Mouse (Mus musculus): ENCODE measurements around the gene Nat8f4. TPM values are rescaled to one million over a fixed set of nuclear protein-coding genes. Genes with fewer than 3 reads are reported as not detected.
"Not testable (repeated sequence)": the region's sequence is repeated elsewhere in the genome, so short reads cannot be mapped to it uniquely, and the experiment has no call there.

Gene Nat8f4
- total RNA-seq, 2 experiments from 2014 or later, result 7.9 to 8.6 TPM

DNA sequence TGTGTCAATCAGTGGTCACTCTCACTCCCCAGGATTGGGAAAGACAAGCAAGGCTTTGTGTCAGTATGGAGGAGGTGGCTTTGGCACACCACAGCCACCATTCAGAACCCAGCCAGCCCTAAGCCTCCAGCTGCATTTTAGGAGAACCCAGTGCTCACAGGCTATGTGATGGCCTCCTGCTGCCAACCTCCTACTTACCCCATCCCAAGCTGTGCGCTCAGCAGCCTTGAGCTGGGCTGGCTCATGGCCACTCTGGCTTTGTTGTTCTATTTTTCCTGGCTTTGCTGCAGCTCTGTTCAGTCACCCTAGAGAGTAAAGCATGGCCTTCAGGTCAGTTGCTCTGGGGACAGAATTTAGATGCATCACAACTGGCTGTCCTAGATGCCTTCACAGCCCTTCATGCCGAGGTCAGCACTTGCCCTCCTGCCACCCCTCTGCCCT, 2.2 kb upstream of the Nat8f4 start:
- DNase-seq (ENCODE audit: extremely low spot score in 1 of 2, low spot score in 1 of 2), result peak in 1 of 2 experiments; percentile 25

DNA sequence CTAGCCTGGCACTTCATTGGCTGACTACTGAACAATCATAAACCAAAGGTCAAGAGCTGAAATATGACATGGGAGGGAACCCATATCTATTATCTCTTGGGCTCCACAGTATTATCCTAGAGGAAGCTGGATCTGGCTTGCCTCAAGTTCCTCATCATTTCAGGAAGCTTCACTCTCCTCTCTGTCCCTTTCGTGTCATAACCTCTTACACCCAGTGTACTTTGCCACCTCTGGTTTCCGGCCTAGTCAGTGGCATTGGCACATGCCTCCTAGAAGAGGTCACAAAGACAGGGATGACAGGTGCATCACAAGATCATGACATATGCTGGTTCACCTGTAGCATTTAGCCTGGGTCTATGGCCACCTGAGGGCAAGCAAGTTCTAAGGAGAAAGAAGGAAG, 2.4 kb downstream of the Nat8f4 start:
- no peak for DNase-seq (ENCODE audit: extremely low spot score in 1 of 2, low spot score in 1 of 2)

DNA sequence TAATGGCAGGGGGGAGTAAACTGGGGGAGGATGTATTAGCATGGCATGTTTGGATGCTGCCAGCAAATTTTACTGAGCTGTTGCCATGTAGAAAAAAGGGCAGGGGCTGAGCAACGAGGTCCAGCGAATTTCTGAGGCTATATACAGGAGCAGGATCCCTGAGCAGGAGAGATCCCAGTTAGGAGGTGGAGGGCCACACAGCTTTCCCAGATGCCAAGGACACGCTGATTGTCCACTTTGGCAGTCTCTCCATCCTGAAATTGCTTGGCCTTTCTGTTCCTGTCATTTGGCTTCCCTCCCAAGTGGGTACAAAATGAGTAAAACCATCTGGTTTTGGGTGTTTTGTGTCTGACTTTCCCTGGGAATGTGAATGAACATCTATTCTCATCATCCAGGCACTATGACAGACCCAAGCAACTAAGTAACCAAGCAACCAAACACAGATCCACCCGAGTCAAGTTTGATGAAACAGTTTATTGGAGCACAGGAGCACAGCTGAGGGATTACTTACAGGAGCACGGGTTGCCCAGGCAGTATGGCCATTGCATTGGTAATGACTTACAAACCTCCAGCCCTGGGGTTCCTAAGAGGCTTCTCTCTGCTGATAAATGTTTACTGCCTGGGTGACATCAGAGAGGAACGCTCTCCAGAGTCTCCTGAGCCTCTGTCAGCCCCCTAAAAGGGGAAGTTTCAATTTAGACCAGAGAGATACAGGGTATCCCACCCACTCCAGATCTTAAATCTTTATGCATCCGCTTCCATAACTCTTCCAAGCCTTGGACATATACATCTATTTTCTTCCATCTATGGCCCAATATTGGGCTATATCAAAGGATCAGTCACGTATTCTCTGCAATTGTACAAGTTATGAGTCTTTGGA, 5.8 kb downstream of the Nat8f4 start:
- DNase-seq (ENCODE audit: extremely low spot score in 1 of 2, low spot score in 1 of 2), result not testable (repeated sequence)

DNA sequence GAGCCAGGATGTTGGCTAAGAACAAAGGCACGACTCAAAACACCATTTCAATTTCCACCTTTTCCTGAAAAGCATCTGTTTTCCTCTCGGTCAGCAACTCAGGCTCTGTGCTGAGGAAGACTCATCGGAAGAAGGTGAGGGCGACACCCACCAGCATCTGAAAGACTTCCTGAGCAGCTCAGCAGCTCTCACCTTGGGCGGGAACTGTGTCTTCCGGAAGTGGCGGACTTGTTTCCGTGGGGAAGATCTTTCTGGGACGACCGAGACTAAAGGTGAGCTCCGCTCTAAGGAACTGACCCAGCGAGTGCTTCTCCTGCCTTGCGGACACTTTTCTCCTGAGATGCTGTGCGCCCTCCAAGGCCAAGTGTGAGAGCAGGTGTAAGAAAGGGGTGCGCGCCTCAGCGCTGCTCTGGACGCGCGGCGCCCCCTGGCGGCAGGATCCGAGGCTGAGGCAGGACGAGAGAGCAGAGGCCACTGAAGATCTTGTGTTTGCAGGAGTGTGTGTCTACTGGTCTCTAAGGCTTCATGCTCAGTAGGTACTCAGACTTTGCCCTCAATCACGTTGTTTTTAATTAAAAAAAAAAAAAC, 9.5 kb downstream of the Nat8f4 start:
- DNase-seq (ENCODE audit: extremely low spot score in 1 of 2, low spot score in 1 of 2), result peak in 1 of 2 experiments; percentile 31

DNA sequence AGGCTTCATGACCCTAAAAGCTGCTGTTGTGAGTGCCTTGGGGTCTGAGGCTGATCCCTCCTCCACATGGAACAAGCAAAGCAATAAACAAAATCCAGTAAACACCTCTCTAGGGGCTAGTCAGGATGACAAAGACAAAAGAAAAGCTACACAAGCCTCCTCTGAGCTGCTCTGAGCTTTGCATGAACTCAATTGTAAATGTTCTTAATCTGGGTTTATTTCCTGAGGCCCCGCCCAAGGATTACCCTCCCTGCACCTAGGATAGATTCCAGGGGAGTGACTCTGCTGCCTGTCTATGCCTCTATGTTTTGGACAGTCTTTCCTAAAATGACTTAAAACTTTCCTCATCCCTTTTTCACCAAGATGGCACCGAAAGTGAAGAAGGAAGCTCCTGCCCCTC, 15.7 kb downstream of the Nat8f4 start:
- no peak for DNase-seq (ENCODE audit: extremely low spot score in 1 of 2, low spot score in 1 of 2)

DNA sequence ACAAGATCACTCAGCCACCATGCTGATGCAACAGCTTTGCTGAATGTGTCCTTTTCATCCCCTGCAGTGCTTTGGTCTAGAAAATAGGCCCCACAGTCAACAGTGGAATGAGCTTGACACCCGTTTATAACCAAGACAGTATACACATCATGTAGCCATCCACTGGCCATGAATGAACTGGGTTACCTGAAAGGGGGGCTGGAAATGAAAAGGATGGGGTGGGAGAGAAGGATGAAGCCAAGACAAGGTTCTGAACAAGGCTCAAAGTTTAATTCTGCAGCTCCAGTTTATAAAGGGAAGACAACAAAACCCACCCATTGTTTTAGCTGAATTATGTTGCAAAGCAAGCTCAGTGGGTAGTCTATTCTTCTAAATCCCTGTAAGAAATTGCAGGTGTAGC, 20.4 kb downstream of the Nat8f4 start:
- DNase-seq (ENCODE audit: extremely low spot score in 1 of 2, low spot score in 1 of 2), result no peak

DNA sequence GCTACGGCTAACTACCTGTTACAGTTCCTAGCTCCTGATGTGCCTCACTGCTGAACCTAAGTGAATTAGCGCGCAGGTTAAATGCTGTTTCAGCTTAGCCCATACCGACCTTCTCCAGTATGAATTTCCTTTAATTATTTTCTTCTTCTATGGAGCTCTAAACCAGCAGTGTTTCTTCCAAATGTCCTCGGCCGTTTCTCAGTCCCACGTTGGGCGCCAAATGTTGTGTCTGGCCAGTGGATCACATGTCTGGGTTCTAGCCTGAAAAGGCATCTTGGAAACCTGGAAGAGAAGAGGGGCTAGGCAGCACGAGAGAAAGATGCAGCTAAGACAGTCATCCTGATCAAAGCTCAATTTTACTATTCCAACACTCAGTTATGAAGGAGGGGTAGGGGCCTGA, 21.4 kb downstream of the Nat8f4 start:
- not testable (repeated sequence) for DNase-seq (ENCODE audit: extremely low spot score in 1 of 2, low spot score in 1 of 2)

DNA sequence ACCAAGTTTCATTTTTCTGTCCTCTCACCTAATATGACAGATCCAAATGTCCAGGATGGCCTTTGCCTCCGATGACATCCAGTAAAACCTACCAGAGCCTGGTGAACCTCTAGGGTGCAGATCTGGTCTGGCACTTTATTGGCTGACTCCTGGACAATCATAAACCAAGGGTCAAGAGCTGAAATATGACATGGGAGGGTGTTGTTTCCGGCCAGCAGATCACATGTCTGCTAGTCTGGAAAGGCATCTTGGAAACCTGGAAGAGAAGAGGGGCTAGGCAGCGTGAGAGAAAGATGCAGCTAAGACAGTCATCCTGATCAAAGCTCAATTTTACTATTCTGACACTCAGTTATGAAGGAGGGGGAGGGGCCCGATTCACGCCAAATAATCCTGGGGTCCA, 35.7 kb downstream of the Nat8f4 start, which contains the start of gene Nat8f2:
Gene Nat8f2 (minus strand): TSS at position 153 of the 400 bp plus-strand sequence.
- DNase-seq (ENCODE audit: extremely low spot score in 1 of 2, low spot score in 1 of 2), result not testable (repeated sequence)

DNA sequence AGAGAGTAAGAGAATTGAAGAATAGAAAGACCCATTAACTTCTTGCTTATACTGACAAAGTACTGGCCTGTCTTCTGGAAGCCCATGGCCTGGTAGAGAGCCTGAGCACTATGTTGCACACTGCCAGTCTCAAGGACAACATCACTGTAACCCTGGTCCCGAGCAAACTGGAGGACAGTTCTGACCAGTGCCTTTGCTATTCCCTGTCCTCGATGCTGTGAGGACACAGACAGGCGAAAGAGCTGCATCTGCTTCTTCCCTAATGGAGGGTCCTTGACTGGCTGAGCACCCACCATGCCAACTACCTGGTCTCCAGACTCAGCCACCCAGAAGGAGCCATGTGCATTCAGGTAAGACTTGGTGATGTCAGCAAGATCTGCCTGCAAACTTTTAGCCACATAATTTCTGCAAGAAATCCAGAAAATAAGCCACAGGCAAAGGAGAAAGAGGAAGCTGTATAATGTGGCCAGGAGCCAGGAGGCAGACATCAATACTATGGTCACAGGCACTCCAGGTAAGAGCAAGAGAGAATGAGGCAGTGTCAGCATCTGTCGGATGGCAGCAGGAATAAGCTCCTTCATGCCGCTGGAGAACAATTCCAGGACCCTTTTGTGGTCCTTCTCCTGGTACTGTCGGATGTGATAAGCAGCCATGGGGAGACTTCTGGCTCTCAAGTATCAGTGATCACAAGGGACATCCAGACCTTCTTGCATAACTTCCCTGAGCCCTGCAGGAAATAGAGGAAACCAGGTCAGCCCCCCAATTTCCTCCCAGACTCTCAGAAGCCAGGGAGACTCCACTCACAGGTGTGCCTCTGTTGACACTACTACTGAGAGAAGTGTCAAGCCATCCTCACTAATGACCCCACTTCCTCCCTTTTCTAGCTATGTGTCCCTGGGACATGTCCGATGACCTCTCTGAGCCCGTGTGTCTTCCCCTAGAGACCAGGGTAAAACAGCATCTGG, 36.7 kb downstream of the Nat8f4 start:
- DNase-seq (ENCODE audit: extremely low spot score in 1 of 2, low spot score in 1 of 2), result no peak

DNA sequence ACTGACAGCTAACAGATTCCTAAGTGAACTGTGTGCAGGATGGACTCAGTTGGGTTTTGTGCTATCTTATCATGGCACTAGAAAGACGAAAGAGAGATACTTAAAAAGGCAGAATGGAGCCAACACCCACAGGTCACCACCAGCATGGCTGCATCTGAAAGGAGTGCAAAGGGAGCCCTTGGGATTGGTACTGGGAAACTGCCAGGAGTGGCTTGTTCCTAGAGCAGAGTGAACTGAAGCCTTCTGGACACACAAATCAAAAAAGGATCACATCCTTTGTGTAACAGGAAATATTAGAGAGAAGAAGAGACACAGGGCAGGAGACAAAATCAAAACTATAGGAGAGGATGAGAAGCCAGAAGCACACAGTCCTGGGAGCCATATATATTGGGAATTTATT, 37.7 kb downstream of the Nat8f4 start:
- not testable (repeated sequence) for DNase-seq (ENCODE audit: extremely low spot score in 1 of 2, low spot score in 1 of 2)

DNA sequence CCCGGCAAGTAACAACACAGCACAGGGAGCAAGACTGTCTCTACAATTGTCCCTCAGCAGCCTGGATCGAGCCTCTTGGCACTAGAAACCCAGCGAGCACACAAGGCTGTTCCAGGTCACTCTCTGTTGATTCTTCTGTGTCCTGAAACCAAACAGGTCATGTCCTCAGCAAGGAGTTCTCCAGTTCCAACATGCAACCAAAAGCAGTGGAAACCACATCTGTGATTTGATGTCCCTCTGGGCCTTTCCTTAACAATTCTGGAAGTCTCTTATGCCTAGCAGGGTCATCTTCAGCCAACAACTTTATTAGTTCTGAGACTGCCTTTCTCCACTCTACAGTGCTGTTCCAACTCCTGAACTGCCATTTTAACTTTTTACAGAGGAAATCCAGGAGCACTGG, 38.5 kb downstream of the Nat8f4 start:
- DNase-seq (ENCODE audit: extremely low spot score in 1 of 2, low spot score in 1 of 2), result not testable (repeated sequence)

DNA sequence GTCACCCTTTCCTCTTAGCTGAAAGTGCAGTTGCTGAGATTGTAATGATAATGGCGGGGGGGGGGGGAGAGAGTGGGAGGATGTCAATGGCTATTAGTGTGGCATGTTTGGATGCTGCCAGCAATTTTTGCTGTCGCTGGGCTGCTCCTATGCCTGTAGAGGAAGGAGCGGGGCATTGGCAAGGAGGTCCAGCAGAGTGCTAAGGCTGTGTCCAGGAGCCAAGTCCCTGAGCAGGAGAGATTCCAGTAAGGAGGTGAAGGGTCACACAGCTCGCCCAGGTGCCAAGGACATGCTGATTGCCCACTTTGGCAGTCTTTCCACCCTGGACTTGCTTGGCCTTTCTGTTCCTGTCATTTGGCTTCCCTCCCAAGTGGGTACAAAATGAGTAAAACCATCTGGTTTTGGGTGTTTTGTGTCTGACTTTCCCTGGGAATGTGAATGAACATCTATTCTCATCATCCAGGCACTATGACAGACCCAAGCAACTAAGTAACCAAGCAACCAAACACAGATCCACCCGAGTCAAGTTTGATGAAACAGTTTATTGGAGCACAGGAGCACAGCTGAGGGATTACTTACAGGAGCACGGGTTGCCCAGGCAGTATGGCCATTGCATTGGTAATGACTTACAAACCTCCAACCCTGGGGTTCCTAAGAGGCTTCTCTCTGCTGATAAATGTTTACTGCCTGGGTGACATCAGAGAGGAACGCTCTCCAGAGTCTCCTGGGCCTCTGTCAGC, 39.6 kb downstream of the Nat8f4 start:
- not testable (repeated sequence) for DNase-seq (ENCODE audit: extremely low spot score in 1 of 2, low spot score in 1 of 2)

DNA sequence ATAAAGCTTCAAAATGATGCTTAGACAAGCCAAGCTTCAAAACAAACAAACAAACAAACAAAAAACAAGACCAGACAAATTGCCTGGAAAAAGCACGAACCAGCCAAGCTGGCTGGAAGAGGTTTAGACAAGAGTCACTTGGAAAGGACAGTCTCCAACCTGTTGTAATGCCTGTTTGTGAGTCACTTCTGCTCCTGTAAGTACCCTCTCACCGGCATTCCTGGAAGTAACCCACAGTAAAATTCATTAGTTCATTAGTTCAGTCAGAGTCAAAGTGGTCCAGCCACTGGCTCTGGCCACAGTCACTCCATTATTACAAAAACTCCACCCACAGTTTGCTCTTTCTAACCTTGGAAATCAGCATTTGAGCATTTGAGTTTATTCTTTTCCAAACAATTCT, 40.8 kb downstream of the Nat8f4 start:
- DNase-seq (ENCODE audit: extremely low spot score in 1 of 2, low spot score in 1 of 2), result no peak

DNA sequence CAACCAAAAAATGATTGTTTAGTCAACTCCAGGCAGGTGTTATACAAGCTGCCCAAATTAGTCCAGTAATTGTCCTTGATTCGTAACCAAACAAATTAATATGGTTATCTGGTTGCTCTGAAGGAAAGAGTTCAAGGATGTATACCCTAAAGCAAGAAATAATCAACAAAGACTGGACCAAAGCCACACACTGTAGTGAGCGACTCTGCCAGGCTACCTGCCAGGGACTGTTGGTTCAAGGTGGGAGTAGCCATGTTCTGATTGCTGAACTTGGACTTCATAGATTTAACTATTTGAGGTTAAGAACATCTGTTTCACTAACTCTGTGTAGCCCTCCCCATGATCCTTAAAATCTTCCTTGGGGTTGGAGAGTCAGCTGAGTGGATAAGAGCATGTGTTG, 41.5 kb downstream of the Nat8f4 start:
- DNase-seq (ENCODE audit: extremely low spot score in 1 of 2, low spot score in 1 of 2), result no peak

DNA sequence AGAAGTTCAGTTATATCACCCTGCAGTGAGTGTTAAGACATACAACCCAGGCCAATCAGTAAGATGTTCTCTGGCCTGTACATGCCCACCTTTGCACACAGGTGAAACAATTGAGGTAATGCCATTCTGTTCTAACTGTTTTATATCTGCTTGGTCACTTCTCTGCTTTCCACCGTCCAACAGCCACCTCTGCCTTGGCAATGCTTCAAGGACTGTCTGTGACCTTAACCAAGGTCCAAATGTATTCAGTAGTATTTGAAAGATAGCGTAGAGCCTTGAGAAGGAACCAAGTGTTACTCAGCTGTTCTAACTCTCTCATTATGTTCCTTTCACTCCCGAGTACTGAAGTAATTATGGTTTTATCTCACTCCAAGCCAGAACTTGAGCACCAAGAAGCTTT, 42.1 kb downstream of the Nat8f4 start:
- DNase-seq (ENCODE audit: extremely low spot score in 1 of 2, low spot score in 1 of 2), result no peak

DNA sequence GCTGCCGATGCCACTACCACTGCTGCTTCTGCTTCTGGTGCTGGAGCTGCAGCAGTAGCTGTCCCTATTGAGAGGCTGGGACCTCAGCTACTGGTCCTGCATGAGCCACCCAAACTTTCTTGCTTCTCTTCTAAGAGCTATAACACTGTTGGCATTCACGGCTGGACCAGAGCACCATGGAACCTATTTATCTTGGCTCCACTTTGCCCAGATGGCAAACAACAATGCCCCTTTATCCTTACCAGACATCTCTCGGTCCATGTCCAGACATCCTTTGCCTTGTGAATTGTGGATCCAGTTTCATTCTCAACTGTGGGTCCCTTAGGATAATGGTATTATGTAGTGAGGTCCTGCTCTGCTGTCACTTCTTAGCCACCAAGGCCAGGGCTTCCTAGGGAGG, 43.4 kb downstream of the Nat8f4 start:
- no peak for DNase-seq (ENCODE audit: extremely low spot score in 1 of 2, low spot score in 1 of 2)

DNA sequence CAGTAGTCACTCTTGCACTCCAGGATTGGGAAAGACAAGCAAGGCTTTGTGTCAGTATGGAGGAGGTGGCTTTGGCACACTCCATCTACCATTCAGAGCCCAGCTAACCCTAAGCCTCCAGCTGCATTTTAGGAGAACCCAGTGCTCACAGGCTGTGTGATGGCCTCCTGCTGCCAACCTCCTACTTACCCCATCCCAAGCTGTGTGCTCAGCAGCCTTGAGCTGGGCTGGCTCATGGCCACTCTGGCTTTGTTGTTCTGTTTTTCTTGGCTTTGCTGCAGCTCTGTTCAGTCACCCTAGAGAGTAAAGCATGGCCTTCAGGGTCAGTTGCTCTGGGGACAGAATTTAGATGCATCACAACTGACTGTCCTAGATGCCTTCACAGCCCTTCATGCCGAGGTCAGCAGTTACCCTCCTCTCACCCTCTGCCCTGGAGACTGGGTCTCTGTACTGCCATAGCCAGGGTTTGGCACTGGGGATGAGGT, 48.4 kb downstream of the Nat8f4 start:
- peak in 1 of 2 experiments; percentile 31 for DNase-seq (ENCODE audit: extremely low spot score in 1 of 2, low spot score in 1 of 2)

DNA sequence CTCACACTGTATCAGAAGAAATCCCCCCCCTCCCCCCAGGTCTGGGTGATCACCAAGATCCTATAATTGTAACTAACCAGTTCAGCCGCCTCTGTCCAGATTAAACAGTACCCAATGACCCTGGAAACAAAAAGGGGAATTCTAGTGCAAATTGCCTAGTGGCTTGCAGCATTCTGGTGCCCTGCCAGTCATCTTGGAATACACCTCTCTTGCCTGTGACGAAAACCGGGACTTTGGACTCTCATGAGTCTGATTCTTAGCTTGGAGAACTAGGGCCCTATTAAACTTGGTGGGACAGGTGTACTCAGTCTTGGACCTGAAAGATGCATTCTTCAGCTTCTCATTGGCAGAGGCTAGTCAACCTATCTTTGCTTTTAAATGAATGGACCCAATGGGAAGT, 51.2 kb downstream of the Nat8f4 start:
- no peak for DNase-seq (ENCODE audit: extremely low spot score in 1 of 2, low spot score in 1 of 2)

DNA sequence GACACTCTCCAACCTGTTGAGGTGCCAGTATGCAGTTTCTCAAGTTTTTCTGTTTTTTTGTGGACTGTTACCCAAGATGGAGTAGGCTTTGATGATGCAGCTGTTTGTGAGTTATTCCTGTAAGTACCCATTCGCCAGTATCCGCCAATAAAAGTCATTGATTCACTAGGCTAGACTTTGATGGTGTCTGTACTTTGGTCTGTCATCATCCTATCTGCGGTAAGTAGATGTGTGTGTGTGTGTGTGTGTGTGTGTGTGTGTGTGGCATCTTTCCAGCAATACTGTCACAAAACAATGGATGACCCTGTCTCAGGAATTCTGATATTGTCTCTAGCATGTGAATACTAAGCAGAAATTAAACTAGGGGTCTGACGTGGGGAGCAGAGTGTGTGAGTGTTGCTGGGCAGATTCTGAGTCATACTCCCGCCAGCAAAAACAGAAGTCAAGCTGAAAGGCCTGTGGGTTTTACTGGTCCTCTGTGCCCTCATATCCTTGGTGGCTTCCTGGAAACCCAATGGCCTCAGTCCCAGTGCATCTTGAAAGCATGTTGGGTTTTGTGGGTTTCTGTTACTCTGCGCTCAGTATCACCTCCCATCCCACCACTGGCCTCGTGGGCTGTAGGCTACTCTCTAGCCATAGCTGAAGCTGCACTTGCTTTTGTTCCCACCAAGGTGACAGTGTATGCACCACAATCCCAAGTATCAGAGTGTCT, 53.5 kb downstream of the Nat8f4 start:
- DNase-seq (ENCODE audit: extremely low spot score in 1 of 2, low spot score in 1 of 2), result no peak
